12 mouse cellular contexts compared by ENCODE assay signal in genomic region chr7:139706411-139707120, GRCm38 (mm10). TPM values are rescaled to one million over a fixed set of nuclear protein-coding genes. Genes with fewer than 3 reads are reported as not detected.
DNase-seq lines count a peak whose midpoint lies in the region; ATAC-seq lines count a peak whose summit lies in the region.
"Had no signal": no experiment of that assay in that cellular context is flagged by ENCODE, and none has a peak within 500 bp of the region (broad histone marks: within the 10 kb centered on the region; RNA-seq: fewer than 3 reads in every experiment).

No protein-coding gene starts in this region.

- peaks cover 13% of the 10 kb centered on the region for H3K4me1 ChIP-seq in heart, embryonic 10.5 days
- H3K4me1 ChIP-seq in heart, embryonic 11.5 days (ENCODE audit: control insufficient read depth, insufficient read depth, low read length): peaks cover 3% of the 10 kb centered on the region; the same call in 1 of the 2 replicates

- no peak overlapping the region for H3K9ac ChIP-seq in heart, embryonic 11.5 days (ENCODE audit: low read depth, low read length)
- H3K9ac ChIP-seq: heart, embryonic 13.5 days had no signal

- no peaks in the 10 kb centered on the region for H3K9me3 ChIP-seq in heart, embryonic 10.5 days
- H3K9me3 ChIP-seq in heart, embryonic 11.5 days (replicated peaks; ENCODE audit: control insufficient read depth, low read length): no peaks in the 10 kb centered on the region
- H3K9me3 ChIP-seq: heart, embryonic 13.5 days had no signal

- H3K4me3 ChIP-seq in heart, embryonic 10.5 days: no peak overlapping the region
- no peak overlapping the region for H3K4me3 ChIP-seq in heart, embryonic 11.5 days (ENCODE audit: low read depth, low read length)
- H3K4me3 ChIP-seq: heart, embryonic 13.5 days had no signal

- no peak overlapping the region for H3K27ac ChIP-seq in heart, embryonic 10.5 days
- no peak overlapping the region for H3K27ac ChIP-seq in heart, embryonic 11.5 days (ENCODE audit: low read depth, low read length)
- H3K27ac ChIP-seq: heart, embryonic 13.5 days had no signal

- no peak overlapping the region for H3K4me2 ChIP-seq in heart, embryonic 11.5 days
- H3K4me2 ChIP-seq: heart, embryonic 13.5 days had no signal

- DNase-seq in heart, embryonic 10.5 days (ENCODE audit: low spot score): peak; percentile 68
- DNase-seq in frontal cortex, postnatal 10 days (ENCODE audit: low spot score in 2 of 2): peak; percentile 34 to 48
- peak; percentile 33 to 43 for DNase-seq in layer of hippocampus, postnatal 14 days (ENCODE audit: low spot score in 2 of 2)
- DNase-seq in right cerebral cortex, adult 18-20 months: peak; percentile 80
- DNase-seq in gastrocnemius, postnatal 25 days: no peak
- DNase-seq in kidney, postnatal 14 days: no peak
- no peak for DNase-seq in kidney, adult 8-10 months
- DNase-seq: kidney, adult 18-20 months; lung, adult 2 months had no signal

- no peaks in the 10 kb centered on the region for H3K36me3 ChIP-seq in heart, embryonic 10.5 days
- no peaks in the 10 kb centered on the region for H3K36me3 ChIP-seq in heart, embryonic 11.5 days (ENCODE audit: control insufficient read depth, insufficient read depth, low read length)
- H3K36me3 ChIP-seq: heart, embryonic 13.5 days had no signal

- ATAC-seq in heart, embryonic 11.5 days (replicated peaks; ENCODE audit: insufficient number of reproducible peaks, low FRiP score, low TSS enrichment): no peak
- ATAC-seq: CD4-positive, CD25-positive, alpha-beta regulatory T cell, adult 4 months had no signal

- 0 out of 2 replicates have a peak, but pooled peaks cover 15% of the 10 kb centered on the region for H3K27me3 ChIP-seq in heart, embryonic 10.5 days (ENCODE audit: insufficient read depth, poor library complexity, severe bottlenecking)
- 0 out of 2 replicates have a peak, but pooled peaks cover 2% of the 10 kb centered on the region for H3K27me3 ChIP-seq in heart, embryonic 11.5 days (ENCODE audit: control insufficient read depth, insufficient read depth, low read length)

- WGBS in heart, embryonic 10.5 days: 56% methylated on average over 13 of the region's 13 CpGs
- 52% methylated on average over 13 of the region's 13 CpGs for WGBS in heart, embryonic 11.5 days (ENCODE audit: insufficient replicate concordance)

RNA-seq across cellular contexts. Expression of gene Cfap46, which starts 22.9 kb away (rescaled TPM):
- 0.16 TPM in 1 of 2 replicates, not detected in the other for polyA plus RNA-seq in heart, embryonic 10.5 days (2016; fragmentation: Nextera tagmentation; extraction: Ambion mirVana)
- not detected in 2 replicates for polyA plus RNA-seq in heart, embryonic 11.5 days (2014; fragmentation: Nextera tagmentation; extraction: Ambion mirVana)
- total RNA-seq in layer of hippocampus, postnatal 14 days (2021): 1 to 10 TPM; 2.2 to 3.3 TPM
- under 1 TPM in 1 of 2 experiments, not detected in 1; 0.18 TPM for total RNA-seq in gastrocnemius, postnatal 25 days (2021)
- polyA plus RNA-seq: CD4-positive, CD25-positive, alpha-beta regulatory T cell, adult 4 months; heart, embryonic 13.5 days had no signal

Comparison
In these comparisons a context has a peak if more than half of its experiments do, and no peak if none do; other contexts are left out.
1. DNase-seq: peak in heart, embryonic 10.5 days (single experiment), frontal cortex, postnatal 10 days (2 of 2), layer of hippocampus, postnatal 14 days (2 of 2) and right cerebral cortex, adult 18-20 months (single experiment); none in gastrocnemius, postnatal 25 days (single experiment), kidney, postnatal 14 days (single experiment) and kidney, adult 8-10 months (0 of 2).